Mouse (Mus musculus): Measurements from ENCODE around the gene Tmed9. TPM values are rescaled to one million over a fixed set of nuclear protein-coding genes. Genes with fewer than 3 reads are reported as not detected.

Tmed9 gene
- polyA plus RNA-seq, 1 experiment from 2014 or later, result 50.0 TPM

DNA sequence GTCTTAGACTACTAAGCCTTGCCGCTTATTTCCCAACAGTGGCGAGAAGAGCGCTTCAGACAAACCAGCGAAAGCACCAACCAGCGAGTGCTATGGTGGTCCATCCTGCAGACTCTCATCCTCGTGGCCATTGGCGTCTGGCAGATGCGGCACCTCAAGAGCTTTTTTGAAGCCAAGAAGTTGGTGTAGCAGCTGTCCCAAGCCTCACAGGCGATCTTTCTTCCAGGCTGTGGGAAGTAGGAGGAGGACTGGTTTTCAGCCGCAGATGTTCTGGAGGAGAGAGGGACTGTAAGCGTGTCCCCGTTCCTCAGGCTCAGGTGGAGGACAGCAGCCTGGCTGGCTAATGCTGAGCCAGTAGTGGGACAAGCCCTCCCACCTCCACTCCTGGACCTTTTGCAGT, 23.3 kb downstream of the Tmed9 start:
- no peak overlapping the region for H3K4me2 ChIP-seq
- DNase-seq (ENCODE audit: low spot score, missing footprints) (no peak), ATAC-seq (ENCODE audit: low FRiP score) (no peak)
- no peaks in the 10 kb centered on the region for H3K9me3 ChIP-seq (ENCODE audit: control insufficient read depth, low read length)
- no peak overlapping the region for H3K27ac ChIP-seq (ENCODE audit: low read depth, low read length)
- H3K36me3 ChIP-seq (ENCODE audit: control insufficient read depth, insufficient read depth, low read length), result peaks cover 17% of the 10 kb centered on the region
- H3K27me3 ChIP-seq (ENCODE audit: control insufficient read depth, insufficient read depth, low read length), result no peaks in the 10 kb centered on the region
- H3K4me3 ChIP-seq (ENCODE audit: low read depth, low read length), result no peak overlapping the region
- H3K4me1 ChIP-seq (ENCODE audit: control insufficient read depth, insufficient read depth, low read length), result peaks cover 14% of the 10 kb centered on the region
- no peak overlapping the region for H3K9ac ChIP-seq (ENCODE audit: low read length)
- WGBS, result 94% methylated on average over 12 of the region's 12 CpGs

DNA sequence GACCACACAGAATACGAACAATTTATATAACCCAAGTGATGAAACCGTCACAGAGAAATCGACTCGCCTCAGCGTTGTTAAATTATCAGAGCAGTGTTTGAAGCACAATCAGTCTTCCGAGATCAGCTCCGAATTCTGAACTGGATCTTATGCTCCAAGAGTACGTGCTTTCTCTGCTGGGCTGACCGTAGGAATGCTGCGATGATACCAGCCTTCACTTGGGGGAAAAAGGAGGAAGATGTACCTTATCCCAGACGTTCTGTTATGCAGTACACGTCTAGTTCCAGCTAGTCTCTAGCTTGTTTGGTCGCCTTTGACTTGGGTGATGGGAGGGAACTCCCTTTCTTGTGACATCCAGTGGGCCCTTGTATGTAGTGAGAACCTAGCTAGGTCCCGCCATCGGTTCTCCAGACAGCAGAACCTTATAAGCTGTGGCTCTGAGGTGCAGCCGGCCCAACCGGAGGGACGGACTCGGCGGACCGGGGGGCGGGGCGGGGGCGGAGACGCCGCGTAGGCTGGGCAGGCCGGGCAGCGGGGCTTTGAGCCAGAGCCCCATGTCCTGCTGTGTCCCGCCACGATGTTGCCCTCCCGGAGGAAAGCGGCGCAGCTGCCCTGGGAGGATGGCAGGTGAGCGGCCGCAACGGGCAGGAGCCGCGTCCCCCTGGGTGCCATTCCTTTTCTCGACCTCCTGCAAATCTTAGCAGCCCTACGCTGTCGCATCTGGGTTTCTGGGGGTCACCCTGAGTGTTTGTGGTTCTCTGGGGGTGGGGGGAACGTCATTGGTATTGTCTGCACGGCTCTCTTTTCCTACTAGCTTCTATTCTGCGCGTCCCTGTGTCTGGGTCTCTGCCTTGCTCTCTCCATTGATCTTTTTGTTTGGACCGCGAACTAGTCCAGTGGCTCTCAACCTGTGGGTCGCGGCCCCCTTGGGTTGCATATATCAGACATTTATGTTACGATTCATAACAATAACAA, 26.3 kb downstream of the Tmed9 start, which contains the start of gene B4galt7:
Gene B4galt7 (plus strand): TSS at position 331 of the 975 bp plus-strand sequence.
- H3K27me3 ChIP-seq (ENCODE audit: control insufficient read depth, insufficient read depth, low read length), result no peaks in the 10 kb centered on the region
- peak within 1 kb of the TSS; percentile 77 for H3K9ac ChIP-seq (ENCODE audit: low read length)
- H3K36me3 ChIP-seq (ENCODE audit: control insufficient read depth, insufficient read depth, low read length), result peaks cover 19% of the 10 kb centered on the region
- peaks cover 4% of the 10 kb centered on the region; the same call in 1 of the 2 replicates for H3K4me1 ChIP-seq (ENCODE audit: control insufficient read depth, insufficient read depth, low read length)
- H3K4me3 ChIP-seq (ENCODE audit: low read depth, low read length), result peak within 1 kb of the TSS; percentile 59
- ATAC-seq (ENCODE audit: low FRiP score) (peak; percentile 85), DNase-seq (ENCODE audit: low spot score, missing footprints) (peak; percentile 97)
- H3K4me2 ChIP-seq, result peak within 1 kb of the TSS; percentile 85
- no peaks in the 10 kb centered on the region for H3K9me3 ChIP-seq (ENCODE audit: control insufficient read depth, low read length)
- H3K27ac ChIP-seq (ENCODE audit: low read depth, low read length), result no peak within 1 kb of the TSS; the same call in 1 of the 2 replicates
- 10% methylated on average over 51 of the region's 51 CpGs for WGBS

DNA sequence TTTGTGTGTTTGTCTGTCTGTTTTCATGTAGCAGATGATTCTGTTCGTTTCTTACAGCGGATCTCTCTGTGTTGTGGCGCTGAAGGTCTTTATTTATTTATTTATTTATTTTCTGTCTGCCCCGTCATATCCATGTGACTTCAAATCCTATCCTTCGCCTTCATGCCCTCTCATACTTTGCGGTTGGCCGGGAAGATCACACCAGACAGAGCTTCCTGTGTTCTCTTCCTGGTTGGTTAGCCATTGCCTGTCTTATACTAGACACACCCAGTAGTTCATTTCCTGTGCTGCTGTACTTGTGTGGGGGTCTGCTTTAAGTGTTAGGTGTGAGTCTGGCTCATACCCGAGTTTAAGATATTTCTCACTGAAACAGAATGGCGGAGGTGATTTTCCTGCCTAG, 27.1 kb downstream of the Tmed9 start:
- peaks cover 4% of the 10 kb centered on the region; the same call in 1 of the 2 replicates for H3K4me1 ChIP-seq (ENCODE audit: control insufficient read depth, insufficient read depth, low read length)
- 29% methylated on average over 9 of the region's 9 CpGs for WGBS
- no peaks in the 10 kb centered on the region for H3K9me3 ChIP-seq (ENCODE audit: control insufficient read depth, low read length)
- H3K27ac ChIP-seq (ENCODE audit: low read depth, low read length), result no peak overlapping the region
- peak overlapping the region; percentile 85 for H3K4me2 ChIP-seq
- H3K4me3 ChIP-seq (ENCODE audit: low read depth, low read length), result peak overlapping the region; percentile 59
- ATAC-seq (ENCODE audit: low FRiP score) (no peak), DNase-seq (ENCODE audit: low spot score, missing footprints) (peak; percentile 88)
- no peaks in the 10 kb centered on the region for H3K27me3 ChIP-seq (ENCODE audit: control insufficient read depth, insufficient read depth, low read length)
- peaks cover 16% of the 10 kb centered on the region for H3K36me3 ChIP-seq (ENCODE audit: control insufficient read depth, insufficient read depth, low read length)
- peak overlapping the region; percentile 77 for H3K9ac ChIP-seq (ENCODE audit: low read length)

DNA sequence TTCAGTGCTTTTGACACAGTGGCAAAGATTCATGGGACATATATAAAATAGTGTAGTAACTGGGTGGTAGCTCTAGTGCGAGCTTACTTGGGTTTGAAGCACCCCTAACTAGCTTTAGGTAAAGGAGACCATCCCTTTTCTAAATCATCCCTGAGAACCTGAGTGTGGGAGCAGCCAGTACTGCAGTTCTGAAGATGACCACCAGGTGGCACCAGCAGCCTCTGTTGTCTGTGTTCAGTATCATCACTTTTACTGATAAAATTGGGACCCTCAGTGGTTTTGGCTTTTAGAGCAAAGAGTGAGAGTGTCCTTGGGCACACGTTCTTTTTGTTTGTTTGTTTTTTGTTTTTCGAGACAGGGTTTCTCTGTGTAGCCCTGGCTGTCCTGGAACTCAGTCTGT, 28.1 kb downstream of the Tmed9 start:
- ATAC-seq (ENCODE audit: low FRiP score) (no peak), DNase-seq (ENCODE audit: low spot score, missing footprints) (peak; percentile 99)
- Histone ChIP-seq H3K4me3 (ENCODE audit: low read depth, low read length) (no peak overlapping the region), H3K4me1 (ENCODE audit: control insufficient read depth, insufficient read depth, low read length) (peaks cover 4% of the 10 kb centered on the region; the same call in 1 of the 2 replicates), H3K27ac (ENCODE audit: low read depth, low read length) (no peak overlapping the region), H3K9ac (ENCODE audit: low read length) (no peak overlapping the region), H3K4me2 (no peak overlapping the region), H3K36me3 (ENCODE audit: control insufficient read depth, insufficient read depth, low read length) (peaks cover 10% of the 10 kb centered on the region), H3K9me3 (ENCODE audit: control insufficient read depth, low read length) (no peaks in the 10 kb centered on the region), H3K27me3 (ENCODE audit: control insufficient read depth, insufficient read depth, low read length) (no peaks in the 10 kb centered on the region)
- 10% methylated on average over 3 of the region's 3 CpGs for whole genome bisulfite sequencing

DNA sequence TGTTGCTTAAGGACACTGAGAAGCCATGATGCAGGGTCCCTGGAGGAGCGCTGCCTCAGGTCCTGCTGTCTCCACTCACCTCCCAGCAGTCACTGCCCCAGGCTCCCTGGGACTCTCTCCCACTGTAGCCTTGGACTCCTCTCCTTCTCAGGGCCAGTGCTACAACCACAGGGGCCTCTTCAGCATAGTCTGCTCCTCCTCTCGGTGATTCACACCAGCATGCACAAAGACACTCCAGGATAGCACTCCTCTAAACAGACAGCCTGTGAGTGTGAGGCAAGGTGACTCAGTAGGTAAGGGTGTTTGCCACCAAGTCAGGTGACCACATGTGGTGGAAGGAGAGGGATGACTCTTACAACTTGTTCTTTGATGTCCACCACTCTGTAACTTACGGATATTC, 31.1 kb downstream of the Tmed9 start:
- WGBS, result 93% methylated on average over 3 of the region's 3 CpGs
- no peaks in the 10 kb centered on the region for H3K27me3 ChIP-seq (ENCODE audit: control insufficient read depth, insufficient read depth, low read length)
- no peaks in the 10 kb centered on the region for H3K9me3 ChIP-seq (ENCODE audit: control insufficient read depth, low read length)
- no peak overlapping the region for H3K9ac ChIP-seq (ENCODE audit: low read length)
- H3K4me2 ChIP-seq, result no peak overlapping the region
- DNase-seq (ENCODE audit: low spot score, missing footprints) (no peak), ATAC-seq (ENCODE audit: low FRiP score) (no peak)
- peaks cover under 1% of the 10 kb centered on the region; the same call in 1 of the 2 replicates for H3K4me1 ChIP-seq (ENCODE audit: control insufficient read depth, insufficient read depth, low read length)
- no peak overlapping the region for H3K4me3 ChIP-seq (ENCODE audit: low read depth, low read length)
- no peak overlapping the region for H3K27ac ChIP-seq (ENCODE audit: low read depth, low read length)
- H3K36me3 ChIP-seq (ENCODE audit: control insufficient read depth, insufficient read depth, low read length), result peaks cover 6% of the 10 kb centered on the region

DNA sequence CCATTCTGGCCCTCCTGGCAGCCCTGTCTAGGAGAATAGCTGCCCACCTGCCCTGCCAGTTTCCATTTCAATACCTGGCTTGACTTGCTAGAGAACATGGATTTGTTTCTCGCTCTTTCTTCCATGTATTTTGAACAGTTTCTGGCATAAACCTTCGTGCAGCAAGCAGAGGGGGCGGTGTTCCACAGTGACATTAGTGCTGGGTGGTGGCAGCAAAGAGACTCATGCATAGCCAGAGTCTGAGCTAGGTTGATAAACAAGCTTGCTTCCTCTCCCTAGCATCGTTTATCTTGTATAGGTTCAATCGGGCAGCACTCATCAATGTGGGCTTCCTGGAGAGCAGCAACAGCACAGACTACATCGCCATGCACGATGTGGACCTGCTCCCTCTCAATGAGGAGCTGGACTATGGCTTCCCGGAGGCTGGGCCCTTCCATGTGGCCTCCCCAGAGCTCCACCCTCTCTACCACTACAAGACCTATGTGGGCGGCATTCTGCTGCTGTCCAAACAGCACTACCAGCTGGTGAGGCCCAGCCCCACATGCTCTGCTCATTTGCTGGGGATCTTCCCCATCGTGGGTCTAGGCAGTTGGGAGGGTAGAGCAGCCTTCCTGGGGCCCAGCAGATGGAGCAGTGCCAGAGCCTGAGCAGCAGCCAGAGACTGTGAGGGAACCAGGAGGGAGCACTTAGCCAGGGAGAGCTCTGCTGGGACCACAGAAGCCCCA, 33.5 kb downstream of the Tmed9 start:
- ATAC-seq (ENCODE audit: low FRiP score), result no peak
- no peaks in the 10 kb centered on the region for H3K27me3 ChIP-seq (ENCODE audit: control insufficient read depth, insufficient read depth, low read length)
- H3K9ac ChIP-seq (ENCODE audit: low read length), result no peak overlapping the region
- no peak overlapping the region for H3K27ac ChIP-seq (ENCODE audit: low read depth, low read length)
- H3K36me3 ChIP-seq (ENCODE audit: control insufficient read depth, insufficient read depth, low read length), result peaks cover 7% of the 10 kb centered on the region
- H3K4me3 ChIP-seq (ENCODE audit: low read depth, low read length), result no peak overlapping the region
- WGBS, result 80% methylated on average over 10 of the region's 10 CpGs
- no peaks in the 10 kb centered on the region for H3K9me3 ChIP-seq (ENCODE audit: control insufficient read depth, low read length)
- no peaks in the 10 kb centered on the region for H3K4me1 ChIP-seq (ENCODE audit: control insufficient read depth, insufficient read depth, low read length)
- no peak for DNase-seq (ENCODE audit: low spot score, missing footprints)
- no peak overlapping the region for H3K4me2 ChIP-seq

DNA sequence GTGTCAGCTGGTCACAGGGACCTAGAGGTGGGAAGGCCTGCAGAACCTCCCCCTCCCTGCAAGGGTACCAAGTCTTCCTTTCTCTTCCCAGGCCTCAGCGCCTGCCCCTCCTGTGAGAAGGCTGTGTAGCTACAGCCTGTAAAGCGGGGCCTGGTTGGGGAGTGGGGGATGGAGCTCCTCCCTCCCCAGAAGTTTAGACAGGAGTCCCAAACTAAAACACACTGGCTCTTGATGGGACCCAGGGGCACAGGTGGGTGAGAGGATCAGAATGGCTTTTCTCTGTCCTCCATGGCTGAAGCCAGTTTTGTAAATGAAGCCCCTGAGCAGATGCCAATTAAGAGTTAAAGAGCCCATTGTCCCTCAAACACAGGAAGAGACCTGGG, 34.1 kb downstream of the Tmed9 start:
- no peak overlapping the region for H3K27ac ChIP-seq (ENCODE audit: low read depth, low read length)
- no peak overlapping the region for H3K9ac ChIP-seq (ENCODE audit: low read length)
- peaks cover 7% of the 10 kb centered on the region for H3K36me3 ChIP-seq (ENCODE audit: control insufficient read depth, insufficient read depth, low read length)
- WGBS, result 81% methylated on average over 2 of the region's 2 CpGs
- no peaks in the 10 kb centered on the region for H3K27me3 ChIP-seq (ENCODE audit: control insufficient read depth, insufficient read depth, low read length)
- no peak overlapping the region for H3K4me3 ChIP-seq (ENCODE audit: low read depth, low read length)
- DNase-seq (ENCODE audit: low spot score, missing footprints), result no peak
- H3K9me3 ChIP-seq (ENCODE audit: control insufficient read depth, low read length), result no peaks in the 10 kb centered on the region
- no peaks in the 10 kb centered on the region for H3K4me1 ChIP-seq (ENCODE audit: control insufficient read depth, insufficient read depth, low read length)
- H3K4me2 ChIP-seq, result no peak overlapping the region
- no peak for ATAC-seq (ENCODE audit: low FRiP score)

DNA sequence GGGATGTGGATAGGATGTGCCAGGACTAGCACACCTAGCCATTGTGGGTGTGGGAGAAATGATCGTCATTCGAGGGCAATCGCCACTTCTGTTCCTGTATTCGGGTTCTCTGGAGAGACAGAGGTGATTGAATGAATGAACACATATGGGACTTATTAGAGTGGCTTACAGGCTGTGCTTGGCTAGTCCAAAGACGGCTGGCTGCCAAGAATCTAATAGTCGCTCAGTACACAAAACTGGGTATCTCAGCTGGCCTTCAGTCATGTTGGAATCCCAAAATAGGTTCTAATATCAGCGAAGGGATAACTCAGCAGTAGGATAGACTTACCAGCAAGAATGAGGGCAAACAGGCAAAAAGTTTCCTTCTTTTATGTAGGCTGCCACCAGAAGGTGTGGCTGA, 38.5 kb downstream of the Tmed9 start:
- no peaks in the 10 kb centered on the region for H3K27me3 ChIP-seq (ENCODE audit: control insufficient read depth, insufficient read depth, low read length)
- no peaks in the 10 kb centered on the region for H3K9me3 ChIP-seq (ENCODE audit: control insufficient read depth, low read length)
- no peak overlapping the region for H3K4me3 ChIP-seq (ENCODE audit: low read depth, low read length)
- DNase-seq (ENCODE audit: low spot score, missing footprints) (no peak), ATAC-seq (ENCODE audit: low FRiP score) (no peak)
- H3K36me3 ChIP-seq (ENCODE audit: control insufficient read depth, insufficient read depth, low read length), result peaks cover 5% of the 10 kb centered on the region
- WGBS, result 87% methylated on average over 7 of the region's 7 CpGs
- no peak overlapping the region for H3K4me2 ChIP-seq
- H3K4me1 ChIP-seq (ENCODE audit: control insufficient read depth, insufficient read depth, low read length), result no peaks in the 10 kb centered on the region
- H3K9ac ChIP-seq (ENCODE audit: low read length), result no peak overlapping the region
- no peak overlapping the region for H3K27ac ChIP-seq (ENCODE audit: low read depth, low read length)

DNA sequence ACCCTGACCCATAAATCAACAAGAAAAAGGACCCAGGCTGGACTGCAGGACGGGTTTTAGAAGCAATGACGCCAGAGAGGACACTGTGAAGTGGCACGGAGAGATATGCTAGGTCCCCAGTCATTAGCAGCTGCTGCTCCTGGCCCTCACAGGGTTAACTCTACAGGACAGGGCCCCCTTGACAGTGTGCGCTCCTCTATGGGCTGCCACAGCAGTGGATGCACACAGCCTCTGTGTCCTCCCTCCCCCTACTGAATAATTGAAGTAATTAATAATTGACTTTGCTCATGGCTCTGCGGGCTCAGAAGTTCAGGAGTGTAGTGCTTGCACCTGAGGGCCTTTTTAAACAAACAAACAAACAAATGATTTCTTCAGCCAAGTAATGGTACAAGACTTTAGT, 39.9 kb downstream of the Tmed9 start:
- DNase-seq (ENCODE audit: low spot score, missing footprints), result no peak
- H3K9ac ChIP-seq (ENCODE audit: low read length), result no peak overlapping the region
- no peak overlapping the region for H3K27ac ChIP-seq (ENCODE audit: low read depth, low read length)
- ATAC-seq (ENCODE audit: low FRiP score), result no peak
- H3K36me3 ChIP-seq (ENCODE audit: control insufficient read depth, insufficient read depth, low read length), result peaks cover 5% of the 10 kb centered on the region
- 55% methylated on average over 5 of the region's 5 CpGs for WGBS
- no peaks in the 10 kb centered on the region for H3K4me1 ChIP-seq (ENCODE audit: control insufficient read depth, insufficient read depth, low read length)
- H3K4me3 ChIP-seq (ENCODE audit: low read depth, low read length), result no peak overlapping the region
- H3K9me3 ChIP-seq (ENCODE audit: control insufficient read depth, low read length), result no peaks in the 10 kb centered on the region
- no peak overlapping the region for H3K4me2 ChIP-seq
- H3K27me3 ChIP-seq (ENCODE audit: control insufficient read depth, insufficient read depth, low read length), result no peaks in the 10 kb centered on the region

Measured in midbrain, embryonic 11.5 days (tissue).